Mouse (Mus musculus) CH12.LX (cell line): ENCODE data around the gene Foxo6.

Experiments
- CTCF ChIP-seq, 2 experiments: IDR thresholded peaks in 1 of 2; conservative IDR thresholded peaks in 1 of 2; 2 replicates each; pipeline ENCODE4 v1.5.1; 2011 to 2012; ENCODE audit warnings: low read depth in 2 of 2, low read length in 2 of 2, improper control_type of control experiment in 1 of 2, inconsistent platforms in 1 of 2, mild to moderate bottlenecking in 1 of 2, moderate library complexity in 1 of 2
- MAFK ChIP-seq: IDR thresholded peaks from 2 replicates; pipeline ENCODE4 v1.6.1; 2011; ENCODE audit warnings: low read length, improper control_type of control experiment; ENCODE audit not compliant: insufficient replicate concordance
- POLR2A ChIP-seq: IDR thresholded peaks from 2 replicates; pipeline ENCODE4 v1.6.1; 2011; ENCODE audit warnings: low read depth, mild to moderate bottlenecking, improper control_type of control experiment, low read length
- USF2 ChIP-seq: conservative IDR thresholded peaks from 2 replicates; pipeline ENCODE4 v1.6.1; 2011; ENCODE audit warnings: low read depth, low read length, improper control_type of control experiment
- ZC3H11A ChIP-seq: IDR thresholded peaks from 2 replicates; pipeline ENCODE4 v1.6.1; 2012; ENCODE audit warnings: low read depth, mild to moderate bottlenecking, inconsistent platforms, low read length, improper control_type of control experiment

- TF ChIP-seq ZC3H11A (no peak), POLR2A (no peak), CTCF (conservative IDR thresholded peaks at IDR 0.05 in 1 of 2, IDR thresholded peaks at IDR 0.05 in 1 of 2; ENCODE audit: low read depth in 2 of 2, low read length in 2 of 2) (no peak), USF2 (no peak), MAFK (no peak)
Measured at GRCm38 (mm10) chr4:120316716-120317115, 29.6 kb upstream of the Foxo6 start.
